Mouse (Mus musculus): ENCODE data around the gene Cfap100.

DNA sequence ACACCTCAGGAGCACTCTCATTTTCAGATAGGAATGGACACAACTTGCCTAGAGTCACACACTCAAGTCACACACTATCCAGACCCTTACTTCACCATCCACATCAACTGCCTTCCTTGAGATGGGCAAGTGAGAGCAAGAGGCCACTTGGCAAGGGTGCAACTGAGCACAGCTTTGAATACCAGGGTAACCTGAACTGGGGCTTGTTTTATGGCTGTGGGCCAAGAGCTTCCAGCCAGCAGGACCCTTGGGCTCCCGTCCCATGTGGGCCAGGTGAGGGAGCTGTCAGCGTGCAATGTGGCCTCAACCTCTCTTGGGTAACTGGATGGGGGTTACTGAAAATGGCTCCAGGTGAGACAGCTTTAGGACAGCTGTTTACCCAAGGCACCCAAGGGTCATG is 28.8 kb upstream of the Cfap100 start:
- TF ChIP-seq GATA1 (IDR thresholded peaks at IDR 0.05; ENCODE audit: borderline replicate concordance, low read length) (no peak), FLI1 (IDR thresholded peaks at IDR 0.05; ENCODE audit: low read length) (no peak)
